Mouse (Mus musculus) lung, embryonic 16.5 days (tissue): ENCODE measurements around the gene Cfap57. TPM values are rescaled to one million over a fixed set of nuclear protein-coding genes. Genes with fewer than 3 reads are reported as not detected.
A peak's percentile ranks its signal among the peaks of the same experiment; 100 is the strongest.

Experiments
- ATAC-seq: fragments of 200-750 bp; cut with Nextera tagmentation; 2 replicates; pipeline ENCODE4 v1.8.0; 2017; ENCODE audit warnings: low read depth, mild to moderate bottlenecking, moderate library complexity
- H3K27ac ChIP-seq: fragments of 300-500 bp; sonication (generic); 2 replicates; pipeline ENCODE4 v1.5.1; 2014; ENCODE audit warnings: mild to moderate bottlenecking, control low read depth, low read length
- H3K27me3 ChIP-seq: fragments of 300-500 bp; sonication (generic); 2 replicates; pipeline ENCODE4 v1.6.1; 2014; ENCODE audit warnings: low read depth, low read length, mixed read lengths; ENCODE audit not compliant: control insufficient read depth, insufficient read depth
- H3K36me3 ChIP-seq: fragments of 300-500 bp; sonication (generic); 2 replicates; pipeline ENCODE4 v1.6.1; 2014; ENCODE audit warnings: low read length; ENCODE audit not compliant: control insufficient read depth, insufficient read depth
- H3K4me1 ChIP-seq: fragments of 300-500 bp; sonication (generic); replicated peaks from 2 replicates; pipeline ENCODE4 v1.6.1; 2014; ENCODE audit warnings: low read length, mixed read lengths; ENCODE audit not compliant: control insufficient read depth, insufficient read depth
- H3K4me2 ChIP-seq: fragments of 300-500 bp; sonication (generic); 2 replicates; pipeline ENCODE4 v1.6.1; 2014; ENCODE audit warnings: low read depth, low read length, control low read depth
- H3K4me3 ChIP-seq: fragments of 300-500 bp; sonication (generic); 2 replicates; pipeline ENCODE4 v1.5.1; 2014; ENCODE audit warnings: mild to moderate bottlenecking, low read length, control low read depth
- H3K9ac ChIP-seq: fragments of 300-500 bp; sonication (generic); 2 replicates; pipeline ENCODE4 v1.6.1; 2014; ENCODE audit warnings: low read length, control low read depth
- H3K9me3 ChIP-seq: fragments of 300-500 bp; sonication (generic); 2 replicates; pipeline ENCODE4 v1.6.1; 2016; ENCODE audit warnings: low read length; ENCODE audit not compliant: control insufficient read depth
- WGBS: fragments of 180-500 bp; shearing (Covaris S2); extraction: QIAGEN DNeasy Blood & Tissue Kit; methylation state at CpG from one replicate; pipeline ENCODE4 v1.1.7; 2014; 5-methylcytosine and 5-hydroxymethylcytosine counted together
- polyA plus RNA-seq: library from polyadenylated mRNA; unstranded; fragments of >200 nt; fragmentation: Nextera tagmentation; extraction: Ambion mirVana; gene quantifications from 2 replicates; pipeline ENCODE4 v1.2.1, GENCODE M21; 2015

The Cfap57 gene
- polyA plus RNA-seq, 1 experiment from 2014 or later: 1.3 TPM

- no peak overlapping the region for H3K27ac ChIP-seq
- WGBS: 55% methylated on average over 3 of the region's 3 CpGs
- no peaks in the 10 kb centered on the region for H3K4me1 ChIP-seq
- H3K9ac ChIP-seq: no peak overlapping the region
- H3K9me3 ChIP-seq: no peaks in the 10 kb centered on the region
- H3K36me3 ChIP-seq: no peaks in the 10 kb centered on the region
- ATAC-seq: no peak
- no peaks in the 10 kb centered on the region for H3K27me3 ChIP-seq
- H3K4me2 ChIP-seq: no peak overlapping the region
- no peak overlapping the region for H3K4me3 ChIP-seq
Measured at GRCm38 (mm10) chr4:118609836-118610235, 10.7 kb downstream of the Cfap57 start.

- 31% methylated on average over 4 of the region's 4 CpGs for WGBS
- Histone ChIP-seq H3K4me2 (no peak overlapping the region), H3K27me3 (no peaks in the 10 kb centered on the region), H3K27ac (no peak overlapping the region), H3K36me3 (no peaks in the 10 kb centered on the region), H3K9ac (no peak overlapping the region), H3K9me3 (no peaks in the 10 kb centered on the region), H3K4me3 (no peak overlapping the region), H3K4me1 (no peaks in the 10 kb centered on the region)
- no peak for ATAC-seq
Measured at GRCm38 (mm10) chr4:118604065-118604464, 16.5 kb downstream of the Cfap57 start.

- ATAC-seq: no peak
- Histone ChIP-seq H3K27me3 (no peaks in the 10 kb centered on the region), H3K4me3 (no peak overlapping the region), H3K9me3 (no peaks in the 10 kb centered on the region), H3K27ac (no peak overlapping the region), H3K9ac (no peak overlapping the region), H3K4me2 (no peak overlapping the region), H3K36me3 (no peaks in the 10 kb centered on the region), H3K4me1 (peaks cover 4% of the 10 kb centered on the region; the same call in 1 of the 2 replicates)
- 9% methylated on average over 7 of the region's 7 CpGs for WGBS
Measured at GRCm38 (mm10) chr4:118589733-118590130, 30.8 kb downstream of the Cfap57 start.

DNA sequence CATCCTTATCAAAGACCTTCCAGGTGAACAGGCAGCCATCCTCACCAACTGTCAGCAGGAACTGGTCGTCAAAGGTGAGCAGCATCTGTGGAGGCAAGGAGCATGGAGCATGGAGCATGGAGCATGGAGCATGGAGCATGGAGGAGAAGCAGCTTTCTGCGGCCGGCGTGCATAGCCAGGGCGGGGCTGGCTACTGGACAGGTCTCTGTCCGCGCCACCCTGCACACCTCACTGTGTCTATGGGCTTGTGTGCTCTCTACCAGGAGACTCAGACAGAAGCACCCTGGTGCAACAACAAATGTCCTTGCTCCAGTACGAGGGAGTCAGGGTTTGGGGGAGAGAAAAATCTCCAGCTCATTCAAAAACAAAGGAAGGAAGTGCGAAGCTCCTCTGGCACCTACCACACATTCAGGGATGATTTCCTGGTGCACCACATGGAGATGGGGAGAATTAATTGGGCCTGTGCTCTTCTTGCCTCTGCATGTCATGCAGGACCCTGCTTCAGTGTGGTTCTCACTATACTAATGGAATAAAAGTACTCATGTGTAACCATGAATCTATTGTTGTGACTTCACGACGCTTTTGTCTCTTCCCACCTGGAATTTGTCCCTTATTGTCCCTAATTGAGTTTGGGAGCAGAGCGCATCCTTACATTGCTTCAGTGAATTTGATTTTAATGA lies 31.4 kb downstream of the Cfap57 start:
- Histone ChIP-seq H3K4me2 (no peak overlapping the region), H3K9me3 (no peaks in the 10 kb centered on the region), H3K9ac (no peak overlapping the region), H3K27me3 (no peaks in the 10 kb centered on the region), H3K4me1 (peaks cover 4% of the 10 kb centered on the region; the same call in 1 of the 2 replicates), H3K27ac (no peak overlapping the region), H3K36me3 (no peaks in the 10 kb centered on the region), H3K4me3 (no peak overlapping the region)
- ATAC-seq: no peak
- WGBS: 68% methylated on average over 12 of the region's 12 CpGs

- Histone ChIP-seq H3K9ac (no peak overlapping the region), H3K4me2 (no peak overlapping the region), H3K4me1 (peaks cover 3% of the 10 kb centered on the region; the same call in 1 of the 2 replicates), H3K27me3 (no peaks in the 10 kb centered on the region), H3K27ac (no peak overlapping the region), H3K4me3 (no peak overlapping the region), H3K9me3 (no peaks in the 10 kb centered on the region), H3K36me3 (no peaks in the 10 kb centered on the region)
- ATAC-seq: no peak
- WGBS: 94% methylated on average over 8 of the region's 8 CpGs
Measured at GRCm38 (mm10) chr4:118582629-118583028, 37.9 kb downstream of the Cfap57 start.

DNA sequence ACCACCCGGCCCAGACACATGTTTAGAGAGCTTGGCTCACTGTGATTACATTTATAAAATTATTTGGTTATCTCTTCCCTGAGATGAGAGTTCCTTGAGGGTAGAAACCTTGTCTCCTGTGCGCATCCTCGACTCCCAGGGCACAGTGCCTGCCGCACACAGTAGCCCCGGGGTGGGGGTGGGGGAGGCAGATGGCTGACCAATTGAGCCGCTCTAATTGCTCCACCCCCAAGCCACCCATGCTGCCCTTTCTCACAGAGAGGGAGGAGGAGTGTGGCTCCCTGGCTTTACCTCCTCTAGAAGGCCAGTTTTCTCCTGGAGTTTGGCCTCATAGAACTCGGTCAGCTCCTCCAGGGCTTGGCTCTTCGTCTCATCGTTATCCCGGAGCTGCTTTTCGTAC lies 39.1 kb downstream of the Cfap57 start:
- Histone ChIP-seq H3K36me3 (no peaks in the 10 kb centered on the region), H3K9ac (no peak overlapping the region), H3K27ac (no peak overlapping the region), H3K4me3 (no peak overlapping the region), H3K4me2 (no peak overlapping the region), H3K9me3 (no peaks in the 10 kb centered on the region), H3K27me3 (no peaks in the 10 kb centered on the region), H3K4me1 (no peaks in the 10 kb centered on the region)
- WGBS: 47% methylated on average over 11 of the region's 11 CpGs
- ATAC-seq: no peak

DNA sequence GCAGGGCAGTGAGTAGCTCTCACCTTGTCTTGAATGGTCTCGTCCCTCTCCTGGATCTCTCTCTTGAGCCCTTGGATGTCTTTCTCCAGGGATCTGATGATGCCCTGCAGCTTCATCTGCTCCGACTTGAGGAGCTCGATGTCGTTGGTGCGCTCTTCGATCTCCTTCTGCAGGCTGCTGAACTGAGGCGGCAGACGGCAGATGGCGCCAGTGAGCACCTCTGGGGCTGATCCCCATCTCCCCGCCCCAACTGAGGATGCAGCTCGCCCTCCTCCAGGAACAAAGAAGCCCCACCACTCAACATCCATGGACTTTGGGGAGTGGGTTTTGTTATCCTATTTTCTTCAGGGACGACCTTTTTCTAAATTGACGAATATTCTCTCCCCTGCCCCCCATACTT lies 41.3 kb downstream of the Cfap57 start:
- H3K9me3 ChIP-seq: no peaks in the 10 kb centered on the region
- H3K36me3 ChIP-seq: no peaks in the 10 kb centered on the region
- no peak overlapping the region for H3K27ac ChIP-seq
- H3K4me2 ChIP-seq: no peak overlapping the region
- no peak overlapping the region for H3K9ac ChIP-seq
- H3K27me3 ChIP-seq: no peaks in the 10 kb centered on the region
- H3K4me3 ChIP-seq: no peak overlapping the region
- H3K4me1 ChIP-seq: no peaks in the 10 kb centered on the region
- 44% methylated on average over 13 of the region's 13 CpGs for WGBS
- ATAC-seq: no peak

DNA sequence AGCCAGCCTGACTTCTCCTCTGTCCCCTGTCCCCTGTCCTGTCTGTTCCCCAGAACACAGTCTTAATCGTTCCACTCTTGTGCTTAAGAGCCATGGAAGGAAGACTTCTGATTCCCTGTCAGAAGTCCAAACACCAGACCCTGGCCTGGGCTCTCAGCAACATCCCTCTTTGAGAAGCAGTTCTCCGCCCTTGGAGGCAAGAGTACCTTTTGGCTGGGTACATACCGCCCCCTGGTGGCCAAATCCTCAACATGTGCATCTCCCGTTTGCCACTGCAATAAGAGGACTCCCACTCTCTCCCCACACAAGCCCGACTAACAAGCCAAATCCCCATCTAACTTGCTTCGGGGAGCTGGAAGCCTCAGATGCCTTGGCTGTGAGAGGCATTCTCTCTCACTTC lies 44.5 kb downstream of the Cfap57 start:
- no peaks in the 10 kb centered on the region for H3K36me3 ChIP-seq
- H3K4me1 ChIP-seq: no peaks in the 10 kb centered on the region
- no peaks in the 10 kb centered on the region for H3K27me3 ChIP-seq
- H3K27ac ChIP-seq: no peak overlapping the region
- H3K9ac ChIP-seq: no peak overlapping the region
- WGBS: 2% methylated on average over 6 of the region's 6 CpGs
- ATAC-seq: no peak
- no peaks in the 10 kb centered on the region for H3K9me3 ChIP-seq
- no peak overlapping the region for H3K4me3 ChIP-seq
- no peak overlapping the region for H3K4me2 ChIP-seq

DNA sequence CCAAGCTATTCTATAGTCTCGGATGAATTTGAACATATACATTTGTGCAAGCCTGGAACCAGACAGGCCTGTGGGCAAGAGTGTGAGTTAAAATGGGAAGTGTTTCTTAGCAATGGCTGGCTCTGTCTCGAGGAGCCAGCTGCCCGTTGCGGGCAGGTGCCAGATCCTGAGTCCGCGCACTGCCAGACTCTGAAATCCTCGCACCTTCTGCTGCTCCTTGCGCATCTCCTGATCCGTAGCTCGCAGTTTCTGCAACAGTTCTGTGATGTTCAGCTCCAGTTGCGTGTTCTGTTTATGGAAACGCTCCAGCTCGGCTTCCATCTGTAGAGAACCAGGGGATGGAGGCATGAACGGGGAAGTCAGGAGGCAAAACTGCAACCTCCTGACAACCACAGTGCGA lies 49.1 kb downstream of the Cfap57 start:
- Histone ChIP-seq H3K9ac (no peak overlapping the region), H3K36me3 (no peaks in the 10 kb centered on the region), H3K27me3 (no peaks in the 10 kb centered on the region), H3K4me2 (no peak overlapping the region), H3K4me1 (no peaks in the 10 kb centered on the region), H3K9me3 (no peaks in the 10 kb centered on the region), H3K27ac (no peak overlapping the region), H3K4me3 (no peak overlapping the region)
- ATAC-seq: no peak
- 75% methylated on average over 15 of the region's 15 CpGs for WGBS

DNA sequence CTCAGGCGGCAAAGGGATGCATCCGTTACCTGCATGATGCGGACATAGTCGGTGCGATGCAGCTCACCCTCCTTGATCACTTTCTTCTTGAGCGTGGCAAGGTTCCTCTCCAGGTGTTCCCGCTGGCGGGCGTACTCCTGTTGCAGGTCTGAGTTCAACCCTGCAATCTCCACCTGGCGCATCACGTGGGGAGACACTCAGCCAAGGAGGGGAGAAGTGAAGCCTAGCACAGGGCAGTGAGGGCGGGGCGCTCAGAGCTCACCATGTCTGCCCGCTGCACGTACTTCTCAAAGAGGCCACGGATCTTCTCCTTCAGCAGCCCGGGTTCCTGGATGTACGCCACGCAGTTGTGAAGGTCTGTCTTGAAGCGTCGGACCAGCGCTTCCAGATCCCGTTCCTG lies 51.3 kb downstream of the Cfap57 start:
- 0 out of 2 replicates have a peak, but pooled peaks have one; percentile 31 for ATAC-seq
- no peaks in the 10 kb centered on the region for H3K36me3 ChIP-seq
- H3K9me3 ChIP-seq: no peaks in the 10 kb centered on the region
- no peak overlapping the region for H3K4me3 ChIP-seq
- WGBS: 62% methylated on average over 23 of the region's 23 CpGs
- no peaks in the 10 kb centered on the region for H3K4me1 ChIP-seq
- H3K4me2 ChIP-seq: no peak overlapping the region
- no peak overlapping the region for H3K9ac ChIP-seq
- H3K27ac ChIP-seq: no peak overlapping the region
- no peaks in the 10 kb centered on the region for H3K27me3 ChIP-seq
